Mouse (Mus musculus): ENCODE measurements at regions not wholly inside any gene's neighbourhood (a gene's known extent, or its start where the extent isn't known, plus 50 kb on each side); places are given as distances from the start of the nearest gene placed in this dataset.
"Not testable (repeated sequence)": the region's sequence is repeated elsewhere in the genome, so short reads cannot be mapped to it uniquely, and the experiment has no call there.

- 80% methylated on average over 2 of the region's 2 CpGs for WGBS
Observed at GRCm38 (mm10) chr4:9724801-9725200, 1149.5 kb upstream of the 2610301B20Rik start.

GRCm38 (mm10) chr4:9737691-9738090 is 1136.6 kb upstream of the 2610301B20Rik start:
- ATAC-seq (ENCODE audit: low FRiP score, low TSS enrichment): no peak
- WGBS: 85% methylated on average over 4 of the region's 4 CpGs
- H3K4me1 ChIP-seq (ENCODE audit: control insufficient read depth, insufficient read depth, low read length): no peaks in the 10 kb centered on the region
- no peak overlapping the region for H3K4me2 ChIP-seq (replicated peaks; ENCODE audit: low read depth, low read length)
- H3K4me3 ChIP-seq (ENCODE audit: low read length): no peak overlapping the region
- no peaks in the 10 kb centered on the region for H3K9me3 ChIP-seq (ENCODE audit: control insufficient read depth, low read length)
- H3K36me3 ChIP-seq (ENCODE audit: control insufficient read depth, insufficient read depth, low read length): no peaks in the 10 kb centered on the region
- H3K27me3 ChIP-seq (ENCODE audit: control insufficient read depth, insufficient read depth, low read length): no peaks in the 10 kb centered on the region
- H3K27ac ChIP-seq (ENCODE audit: low read depth, low read length): no peak overlapping the region
- H3K9ac ChIP-seq (ENCODE audit: low read depth, low read length): no peak overlapping the region

More at GRCm38 (mm10) chr4:9724801-9725200, 1149.5 kb upstream of the 2610301B20Rik start:
- H3K9me3 ChIP-seq (ENCODE audit: control insufficient read depth, low read length); H3K4me2 ChIP-seq (replicated peaks; ENCODE audit: low read depth, low read length); H3K36me3 ChIP-seq (ENCODE audit: control insufficient read depth, insufficient read depth, low read length); ATAC-seq (ENCODE audit: low FRiP score, low TSS enrichment); H3K9ac ChIP-seq (ENCODE audit: low read depth, low read length); H3K27ac ChIP-seq (ENCODE audit: low read depth, low read length); H3K27me3 ChIP-seq (ENCODE audit: control insufficient read depth, insufficient read depth, low read length); H3K4me3 ChIP-seq (ENCODE audit: low read length); H3K4me1 ChIP-seq (ENCODE audit: control insufficient read depth, insufficient read depth, low read length): not testable (repeated sequence)

- Histone ChIP-seq H3K27ac (ENCODE audit: low read depth, low read length) (no peak overlapping the region), H3K36me3 (ENCODE audit: control insufficient read depth, insufficient read depth, low read length) (no peaks in the 10 kb centered on the region), H3K4me2 (replicated peaks; ENCODE audit: low read depth, low read length) (no peak overlapping the region), H3K27me3 (ENCODE audit: control insufficient read depth, insufficient read depth, low read length) (no peaks in the 10 kb centered on the region), H3K4me1 (ENCODE audit: control insufficient read depth, insufficient read depth, low read length) (no peaks in the 10 kb centered on the region), H3K9me3 (ENCODE audit: control insufficient read depth, low read length) (no peaks in the 10 kb centered on the region), H3K9ac (ENCODE audit: low read depth, low read length) (no peak overlapping the region), H3K4me3 (ENCODE audit: low read length) (no peak overlapping the region)
- 89% methylated on average over 6 of the region's 6 CpGs for WGBS
- no peak for ATAC-seq (ENCODE audit: low FRiP score, low TSS enrichment)
Observed at GRCm38 (mm10) chr4:9747411-9747938, 1126.8 kb upstream of the 2610301B20Rik start.

- H3K27me3 ChIP-seq (ENCODE audit: control insufficient read depth, insufficient read depth, low read length): no peaks in the 10 kb centered on the region
- ATAC-seq (ENCODE audit: low FRiP score, low TSS enrichment): no peak
- no peaks in the 10 kb centered on the region for H3K9me3 ChIP-seq (ENCODE audit: control insufficient read depth, low read length)
- no peaks in the 10 kb centered on the region for H3K36me3 ChIP-seq (ENCODE audit: control insufficient read depth, insufficient read depth, low read length)
- no peak overlapping the region for H3K9ac ChIP-seq (ENCODE audit: low read depth, low read length)
- no peak overlapping the region for H3K4me3 ChIP-seq (ENCODE audit: low read length)
- WGBS: 76% methylated on average over 2 of the region's 2 CpGs
- H3K4me2 ChIP-seq (replicated peaks; ENCODE audit: low read depth, low read length): no peak overlapping the region
- H3K4me1 ChIP-seq (ENCODE audit: control insufficient read depth, insufficient read depth, low read length): no peaks in the 10 kb centered on the region
- no peak overlapping the region for H3K27ac ChIP-seq (ENCODE audit: low read depth, low read length)
Observed at GRCm38 (mm10) chr4:9748110-9748509, 1126.2 kb upstream of the 2610301B20Rik start.

- Histone ChIP-seq H3K27me3 (ENCODE audit: control insufficient read depth, insufficient read depth, low read length) (no peaks in the 10 kb centered on the region), H3K36me3 (ENCODE audit: control insufficient read depth, insufficient read depth, low read length) (no peaks in the 10 kb centered on the region), H3K27ac (ENCODE audit: low read depth, low read length) (no peak overlapping the region), H3K4me2 (replicated peaks; ENCODE audit: low read depth, low read length) (no peak overlapping the region), H3K4me1 (ENCODE audit: control insufficient read depth, insufficient read depth, low read length) (no peaks in the 10 kb centered on the region), H3K4me3 (ENCODE audit: low read length) (no peak overlapping the region), H3K9me3 (ENCODE audit: control insufficient read depth, low read length) (no peaks in the 10 kb centered on the region), H3K9ac (ENCODE audit: low read depth, low read length) (no peak overlapping the region)
- WGBS: 91% methylated on average over 3 of the region's 3 CpGs
- no peak for ATAC-seq (ENCODE audit: low FRiP score, low TSS enrichment)
Observed at GRCm38 (mm10) chr4:9749877-9750276, 1124.4 kb upstream of the 2610301B20Rik start.

GRCm38 (mm10) chr4:9750404-9750803 is 1123.9 kb upstream of the 2610301B20Rik start:
- Histone ChIP-seq H3K27me3 (ENCODE audit: control insufficient read depth, insufficient read depth, low read length) (no peaks in the 10 kb centered on the region), H3K4me2 (replicated peaks; ENCODE audit: low read depth, low read length) (no peak overlapping the region), H3K9me3 (ENCODE audit: control insufficient read depth, low read length) (no peaks in the 10 kb centered on the region), H3K27ac (ENCODE audit: low read depth, low read length) (no peak overlapping the region), H3K9ac (ENCODE audit: low read depth, low read length) (no peak overlapping the region), H3K36me3 (ENCODE audit: control insufficient read depth, insufficient read depth, low read length) (no peaks in the 10 kb centered on the region), H3K4me1 (ENCODE audit: control insufficient read depth, insufficient read depth, low read length) (no peaks in the 10 kb centered on the region), H3K4me3 (ENCODE audit: low read length) (no peak overlapping the region)
- WGBS: 70% methylated on average over 4 of the region's 4 CpGs
- ATAC-seq (ENCODE audit: low FRiP score, low TSS enrichment): no peak

GRCm38 (mm10) chr4:9763321-9763720 is 1111.0 kb upstream of the 2610301B20Rik start:
- H3K4me3 ChIP-seq (ENCODE audit: low read length): no peak overlapping the region
- H3K27ac ChIP-seq (ENCODE audit: low read depth, low read length): no peak overlapping the region
- H3K4me1 ChIP-seq (ENCODE audit: control insufficient read depth, insufficient read depth, low read length): no peaks in the 10 kb centered on the region
- no peaks in the 10 kb centered on the region for H3K36me3 ChIP-seq (ENCODE audit: control insufficient read depth, insufficient read depth, low read length)
- 91% methylated on average over 1 of the region's 1 CpGs for WGBS
- no peak for ATAC-seq (ENCODE audit: low FRiP score, low TSS enrichment)
- no peak overlapping the region for H3K4me2 ChIP-seq (replicated peaks; ENCODE audit: low read depth, low read length)
- H3K27me3 ChIP-seq (ENCODE audit: control insufficient read depth, insufficient read depth, low read length): no peaks in the 10 kb centered on the region
- H3K9ac ChIP-seq (ENCODE audit: low read depth, low read length): no peak overlapping the region
- H3K9me3 ChIP-seq (ENCODE audit: control insufficient read depth, low read length): no peaks in the 10 kb centered on the region

GRCm38 (mm10) chr4:9769633-9770205 is 1104.6 kb upstream of the 2610301B20Rik start:
- ATAC-seq (ENCODE audit: low FRiP score, low TSS enrichment): no peak
- Histone ChIP-seq H3K27me3 (ENCODE audit: control insufficient read depth, insufficient read depth, low read length) (no peaks in the 10 kb centered on the region), H3K4me1 (ENCODE audit: control insufficient read depth, insufficient read depth, low read length) (no peaks in the 10 kb centered on the region), H3K27ac (ENCODE audit: low read depth, low read length) (no peak overlapping the region), H3K36me3 (ENCODE audit: control insufficient read depth, insufficient read depth, low read length) (no peaks in the 10 kb centered on the region), H3K9ac (ENCODE audit: low read depth, low read length) (peak overlapping the region; percentile 73; the same call in 1 of the 2 replicates), H3K9me3 (ENCODE audit: control insufficient read depth, low read length) (no peaks in the 10 kb centered on the region), H3K4me2 (replicated peaks; ENCODE audit: low read depth, low read length) (peak overlapping the region; percentile 87), H3K4me3 (ENCODE audit: low read length) (peak overlapping the region; percentile 62)
- WGBS: 61% methylated on average over 9 of the region's 9 CpGs

GRCm38 (mm10) chr4:9770372-9771102 is 1103.8 kb upstream of the 2610301B20Rik start:
- no peaks in the 10 kb centered on the region for H3K36me3 ChIP-seq (ENCODE audit: control insufficient read depth, insufficient read depth, low read length)
- no peaks in the 10 kb centered on the region for H3K9me3 ChIP-seq (ENCODE audit: control insufficient read depth, low read length)
- peak overlapping the region; percentile 80 for H3K27ac ChIP-seq (ENCODE audit: low read depth, low read length)
- peak overlapping the region; percentile 73 for H3K9ac ChIP-seq (ENCODE audit: low read depth, low read length)
- 1% methylated on average over 38 of the region's 38 CpGs for WGBS
- no peaks in the 10 kb centered on the region for H3K4me1 ChIP-seq (ENCODE audit: control insufficient read depth, insufficient read depth, low read length)
- ATAC-seq (ENCODE audit: low FRiP score, low TSS enrichment): peak; percentile 94
- H3K27me3 ChIP-seq (ENCODE audit: control insufficient read depth, insufficient read depth, low read length): no peaks in the 10 kb centered on the region
- H3K4me3 ChIP-seq (ENCODE audit: low read length): peak overlapping the region; percentile 62
- H3K4me2 ChIP-seq (replicated peaks; ENCODE audit: low read depth, low read length): peak overlapping the region; percentile 87

Data from kidney, embryonic 14.5 days (tissue).